ENCODE assay signal across 14 mouse cellular contexts in the genomic region with DNA sequence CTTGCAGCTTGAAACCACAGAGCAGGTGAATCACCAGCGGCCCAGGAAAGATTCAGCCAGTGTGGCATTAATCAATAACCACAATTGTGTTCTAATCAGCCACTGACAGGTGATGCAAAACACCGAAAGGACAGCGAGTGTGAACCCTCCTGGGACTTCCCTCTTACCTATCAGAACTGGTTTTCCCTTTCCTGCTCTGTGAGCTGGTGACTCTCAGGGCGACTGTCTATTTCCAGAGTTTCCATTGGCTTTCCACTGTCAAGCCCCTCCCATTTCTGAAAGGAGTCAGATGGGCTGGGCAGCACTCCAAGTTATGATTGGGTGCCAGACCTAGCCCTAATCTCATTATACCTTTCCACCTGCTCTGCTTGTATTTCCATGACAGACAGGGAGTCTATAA. TPM values are rescaled to one million over a fixed set of nuclear protein-coding genes. Genes with fewer than 3 reads are reported as not detected.
DNase-seq lines count a peak whose midpoint lies in the region; ATAC-seq and TF ChIP-seq lines count a peak whose summit lies in the region.
"Had no signal": no experiment of that assay in that cellular context is flagged by ENCODE, and none has a peak within 500 bp of the region (broad histone marks: within the 10 kb centered on the region; RNA-seq: fewer than 3 reads in every experiment).

No protein-coding gene starts in this region.

- H3K9me3 ChIP-seq in hindbrain, embryonic 14.5 days (ENCODE audit: control insufficient read depth, low read length), result no peaks in the 10 kb centered on the region
- no peaks in the 10 kb centered on the region for H3K9me3 ChIP-seq in hindbrain, embryonic 11.5 days (ENCODE audit: control insufficient read depth, low read length)
- no peaks in the 10 kb centered on the region for H3K9me3 ChIP-seq in stomach, postnatal 0 days (ENCODE audit: control insufficient read depth, low read length)
- H3K9me3 ChIP-seq: midbrain, embryonic 13.5 days had no signal

- no peak for ATAC-seq in hindbrain, embryonic 14.5 days (ENCODE audit: low FRiP score)
- ATAC-seq in hindbrain, embryonic 11.5 days (ENCODE audit: low FRiP score), result no peak
- peak; percentile 79 for ATAC-seq in stomach, postnatal 0 days (ENCODE audit: low FRiP score, low TSS enrichment)
- ATAC-seq: midbrain, embryonic 13.5 days had no signal

- H3K9ac ChIP-seq in hindbrain, embryonic 14.5 days, result no peak overlapping the region
- H3K9ac ChIP-seq in hindbrain, embryonic 11.5 days (ENCODE audit: low read depth, low read length), result no peak overlapping the region
- no peak overlapping the region for H3K9ac ChIP-seq in stomach, postnatal 0 days (ENCODE audit: low read length)
- H3K9ac ChIP-seq: midbrain, embryonic 13.5 days had no signal

- DNase-seq in hindbrain, embryonic 14.5 days (ENCODE audit: low spot score), result no peak
- no peak for DNase-seq in hindbrain, embryonic 11.5 days (ENCODE audit: low spot score)
- peak; percentile 17 for DNase-seq in urinary bladder, postnatal 14 days (ENCODE audit: low spot score)
- no peak for DNase-seq in urinary bladder, adult 18-20 months (ENCODE audit: low spot score in 2 of 2)
- DNase-seq in cerebellum, postnatal 36 days, result peak; percentile 87 to 91
- DNase-seq in stomach, postnatal 0 days (ENCODE audit: low spot score), result peak; percentile 76
- DNase-seq in B cell, adult 2 months, result no peak
- no peak for DNase-seq in thymus, adult 18-20 months
- DNase-seq: gastrocnemius, postnatal 10 days; kidney, adult 8-10 months had no signal

- no peak for TF ChIP-seq CTCF in stomach, postnatal 0 days (IDR thresholded peaks at IDR 0.05; ENCODE audit: low read depth)

- TF ChIP-seq EP300 in stomach, postnatal 0 days (optimal IDR thresholded peaks at IDR 0.05), result no peak

- H3K4me2 ChIP-seq in hindbrain, embryonic 14.5 days (replicated peaks), result 0 out of 2 replicates have a peak overlapping the region, but pooled peaks have one; percentile 1
- H3K4me2 ChIP-seq in hindbrain, embryonic 11.5 days (replicated peaks; ENCODE audit: low read depth, low read length), result no peak overlapping the region
- H3K4me2 ChIP-seq in stomach, postnatal 0 days (replicated peaks; ENCODE audit: low read depth), result no peak overlapping the region
- H3K4me2 ChIP-seq: midbrain, embryonic 13.5 days had no signal

- no peak overlapping the region for H3K27ac ChIP-seq in hindbrain, embryonic 14.5 days
- H3K27ac ChIP-seq in hindbrain, embryonic 11.5 days (ENCODE audit: low read depth, low read length), result no peak overlapping the region
- H3K27ac ChIP-seq in stomach, postnatal 0 days (replicated peaks), result peak overlapping the region; percentile 70
- H3K27ac ChIP-seq: midbrain, embryonic 13.5 days had no signal

- H3K27me3 ChIP-seq in hindbrain, embryonic 14.5 days (ENCODE audit: control insufficient read depth, insufficient read depth, low read length), result no peaks in the 10 kb centered on the region
- no peaks in the 10 kb centered on the region for H3K27me3 ChIP-seq in hindbrain, embryonic 11.5 days (ENCODE audit: control insufficient read depth, insufficient read depth, low read length)
- no peaks in the 10 kb centered on the region for H3K27me3 ChIP-seq in stomach, postnatal 0 days (ENCODE audit: control insufficient read depth, insufficient read depth, low read length)
- H3K27me3 ChIP-seq: midbrain, embryonic 13.5 days had no signal

- no peaks in the 10 kb centered on the region for H3K36me3 ChIP-seq in hindbrain, embryonic 14.5 days (replicated peaks; ENCODE audit: control insufficient read depth, insufficient read depth)
- H3K36me3 ChIP-seq in hindbrain, embryonic 11.5 days (ENCODE audit: control insufficient read depth, insufficient read depth, low read length), result no peaks in the 10 kb centered on the region
- no peaks in the 10 kb centered on the region for H3K36me3 ChIP-seq in stomach, postnatal 0 days (ENCODE audit: control insufficient read depth, insufficient read depth, low read length)
- H3K36me3 ChIP-seq: midbrain, embryonic 13.5 days had no signal

- H3K4me3 ChIP-seq in hindbrain, embryonic 14.5 days (replicated peaks; ENCODE audit: low read length), result no peak overlapping the region
- no peak overlapping the region for H3K4me3 ChIP-seq in hindbrain, embryonic 11.5 days (ENCODE audit: low read depth, low read length)
- H3K4me3 ChIP-seq in stomach, postnatal 0 days (ENCODE audit: low read depth, low read length), result no peak overlapping the region
- H3K4me3 ChIP-seq: midbrain, embryonic 13.5 days had no signal

- H3K4me1 ChIP-seq in hindbrain, embryonic 14.5 days (replicated peaks; ENCODE audit: control insufficient read depth, insufficient read depth, low read length), result peaks cover 32% of the 10 kb centered on the region
- peaks cover 4% of the 10 kb centered on the region; the same call in 1 of the 2 replicates for H3K4me1 ChIP-seq in hindbrain, embryonic 11.5 days (replicated peaks; ENCODE audit: control insufficient read depth, insufficient read depth, low read length)
- no peaks in the 10 kb centered on the region for H3K4me1 ChIP-seq in stomach, postnatal 0 days (replicated peaks; ENCODE audit: control insufficient read depth, insufficient read depth)

- 44% methylated on average over 4 of the region's 4 CpGs for WGBS in hindbrain, embryonic 14.5 days
- WGBS in hindbrain, embryonic 11.5 days, result 57% methylated on average over 4 of the region's 4 CpGs
- WGBS in stomach, postnatal 0 days, result 42% methylated on average over 4 of the region's 4 CpGs

RNA-seq across cellular contexts. Expression of gene E330009J07Rik, which starts 4.6 kb away (rescaled TPM):
- polyA plus RNA-seq in hindbrain, embryonic 14.5 days (2014; fragmentation: Nextera tagmentation; extraction: Ambion mirVana), result 19.9 and 23.2 TPM in 2 replicates
- 14.8 and 16.8 TPM in 2 replicates for polyA plus RNA-seq in hindbrain, embryonic 11.5 days (2014; fragmentation: Nextera tagmentation; extraction: Ambion mirVana)
- polyA plus RNA-seq in stomach, postnatal 0 days (2015; fragmentation: Nextera tagmentation; extraction: Ambion mirVana), result 11.0 TPM in 2 replicates

RNA-seq across cellular contexts. Expression of gene Wee2, which starts 7.5 kb away (rescaled TPM):
- 0.13 and 0.17 TPM in 2 replicates for polyA plus RNA-seq in hindbrain, embryonic 14.5 days (2014; fragmentation: Nextera tagmentation; extraction: Ambion mirVana)
- 0.13 and 0.19 TPM in 2 replicates for polyA plus RNA-seq in hindbrain, embryonic 11.5 days (2014; fragmentation: Nextera tagmentation; extraction: Ambion mirVana)
- 0.05 TPM in 1 of 2 replicates, not detected in the other for polyA plus RNA-seq in stomach, postnatal 0 days (2015; fragmentation: Nextera tagmentation; extraction: Ambion mirVana)
- polyA plus RNA-seq: embryonic facial prominence, embryonic 11.5 days; limb, embryonic 14.5 days had no signal

RNA-seq across cellular contexts. Expression of gene Ssbp1, which starts 39.8 kb away (rescaled TPM):
- 78.7 and 85.7 TPM in 2 replicates for polyA plus RNA-seq in hindbrain, embryonic 14.5 days (2014; fragmentation: Nextera tagmentation; extraction: Ambion mirVana)
- polyA plus RNA-seq in hindbrain, embryonic 11.5 days (2014; fragmentation: Nextera tagmentation; extraction: Ambion mirVana), result 167 and 171 TPM in 2 replicates
- polyA plus RNA-seq in stomach, postnatal 0 days (2015; fragmentation: Nextera tagmentation; extraction: Ambion mirVana), result 89.2 and 93.6 TPM in 2 replicates

RNA-seq across cellular contexts. Expression of gene Tas2r137, which starts 59.7 kb away (rescaled TPM):
- polyA plus RNA-seq in hindbrain, embryonic 14.5 days (2014; fragmentation: Nextera tagmentation; extraction: Ambion mirVana), result 0.24 and 0.33 TPM in 2 replicates
- not detected in 2 replicates for polyA plus RNA-seq in hindbrain, embryonic 11.5 days (2014; fragmentation: Nextera tagmentation; extraction: Ambion mirVana)
- not detected in 2 replicates for polyA plus RNA-seq in stomach, postnatal 0 days (2015; fragmentation: Nextera tagmentation; extraction: Ambion mirVana)
- polyA plus RNA-seq: embryonic facial prominence, embryonic 11.5 days; limb, embryonic 14.5 days; thymus, postnatal 0 days had no signal

Comparison
In these comparisons a context has a peak if more than half of its experiments do, and no peak if none do; other contexts are left out.
1. DNase-seq: peak in urinary bladder, postnatal 14 days (single experiment), cerebellum, postnatal 36 days (2 of 2) and stomach, postnatal 0 days (single experiment); none in hindbrain, embryonic 14.5 days (single experiment), hindbrain, embryonic 11.5 days (single experiment), urinary bladder, adult 18-20 months (0 of 2), B cell, adult 2 months (0 of 2) and thymus, adult 18-20 months (0 of 2).